Mouse (Mus musculus): ENCODE measurements around the gene Rac1.

DNA sequence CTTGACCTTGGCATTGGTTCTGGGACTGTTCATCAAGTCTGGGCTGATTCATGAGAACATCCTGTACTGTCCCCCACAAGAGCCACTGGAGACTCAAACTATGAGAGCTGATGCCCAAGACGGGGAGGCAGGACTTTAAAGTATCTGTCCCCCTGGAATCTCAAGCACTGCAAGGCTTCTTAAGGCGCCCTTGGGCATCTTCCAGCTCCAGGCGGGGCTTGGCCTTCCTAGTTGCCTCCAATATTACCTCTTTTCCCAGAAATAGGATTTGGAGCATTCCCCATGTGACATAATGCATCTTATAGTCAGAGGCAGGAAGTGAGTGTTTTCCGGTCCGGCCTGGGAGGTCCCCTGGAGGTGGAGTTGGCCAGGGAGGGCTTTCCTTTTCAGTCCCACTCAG is 44.4 kb upstream of the Rac1 start:
- TF ChIP-seq ZC3H11A (IDR thresholded peaks at IDR 0.05; ENCODE audit: borderline replicate concordance, low read depth, low read length) (no peak), ZNF384 (IDR thresholded peaks at IDR 0.05; ENCODE audit: low read depth, low read length) (no peak), CHD2 (IDR thresholded peaks at IDR 0.05; ENCODE audit: low read depth, low read length) (no peak), MAFK (IDR thresholded peaks at IDR 0.05; ENCODE audit: insufficient read depth, low read depth, low read length) (no peak), HCFC1 (IDR thresholded peaks at IDR 0.05; ENCODE audit: borderline replicate concordance, insufficient read depth, low read length) (no peak)

All from ES-E14 (cell line).